Mouse (Mus musculus): ENCODE data around the gene Rab27a. TPM values are rescaled to one million over a fixed set of nuclear protein-coding genes. Genes with fewer than 3 reads are reported as not detected.

The Rab27a gene
- total RNA-seq, 1 experiment = 4.6 TPM

- in situ Hi-C loops (cut with MboI; ENCODE audit: low sequenced_read_pairs in 2 of 2, unreplicated experiment in 2 of 2) = no loop called here
- Histone ChIP-seq H3K4me1 (ENCODE audit: control insufficient read depth in 2 of 2, insufficient read depth in 2 of 2, low read length in 2 of 2, poor library complexity in 1 of 2) (peaks cover 2 to 6% of the 10 kb centered on the region in 2 experiments; a peak in 2 of 4 replicates), H3K4me3 (ENCODE audit: insufficient read depth in 1 of 2, low read depth in 1 of 2, low read length in 2 of 2, poor library complexity in 1 of 2, severe bottlenecking in 1 of 2) (no peak overlapping the region), H3K9me3 (ENCODE audit: control insufficient read depth, insufficient read depth, low read depth, low read length) (no peaks in the 10 kb centered on the region), H3K27ac (ENCODE audit: insufficient read depth, low read depth, low read length, poor library complexity, severe bottlenecking) (no peak overlapping the region), H3K36me3 (ENCODE audit: control insufficient read depth, insufficient read depth, low read length, poor library complexity, severe bottlenecking) (peaks cover 6% of the 10 kb centered on the region; the same call in 1 of the 2 replicates), H3K9ac (ENCODE audit: insufficient read depth, low read depth, low read length, poor library complexity, severe bottlenecking) (no peak overlapping the region)
- TF ChIP-seq CHD2 (IDR thresholded peaks at IDR 0.05; ENCODE audit: low read depth, low read length) (no peak), ZC3H11A (IDR thresholded peaks at IDR 0.05; ENCODE audit: borderline replicate concordance, low read depth, low read length) (no peak), ZNF384 (IDR thresholded peaks at IDR 0.05; ENCODE audit: low read depth, low read length) (no peak), HCFC1 (IDR thresholded peaks at IDR 0.05; ENCODE audit: borderline replicate concordance, insufficient read depth, low read length) (no peak), MAFK (IDR thresholded peaks at IDR 0.05; ENCODE audit: insufficient read depth, low read depth, low read length) (no peak)
- no peak for DNase-seq (ENCODE audit: low read depth, low spot score)
Observed at GRCm38 (mm10) chr9:73001314-73002011, 43.2 kb upstream of the Rab27a start.

- Histone ChIP-seq H3K9me3 (ENCODE audit: control insufficient read depth, insufficient read depth, low read depth, low read length) (no peaks in the 10 kb centered on the region), H3K9ac (ENCODE audit: insufficient read depth, low read depth, low read length, poor library complexity, severe bottlenecking) (no peak overlapping the region), H3K4me1 (ENCODE audit: control insufficient read depth in 2 of 2, insufficient read depth in 2 of 2, low read length in 2 of 2, poor library complexity in 1 of 2) (peaks cover 0 to 5% of the 10 kb centered on the region in 2 experiments; a peak in 1 of 4 replicates), H3K4me3 (ENCODE audit: insufficient read depth in 1 of 2, low read depth in 1 of 2, low read length in 2 of 2, poor library complexity in 1 of 2, severe bottlenecking in 1 of 2) (no peak overlapping the region), H3K27ac (ENCODE audit: insufficient read depth, low read depth, low read length, poor library complexity, severe bottlenecking) (no peak overlapping the region), H3K36me3 (ENCODE audit: control insufficient read depth, insufficient read depth, low read length, poor library complexity, severe bottlenecking) (peaks cover 6% of the 10 kb centered on the region; the same call in 1 of the 2 replicates)
- in situ Hi-C loops (cut with MboI; ENCODE audit: low sequenced_read_pairs in 2 of 2, unreplicated experiment in 2 of 2) = no loop called here
- TF ChIP-seq HCFC1 (IDR thresholded peaks at IDR 0.05; ENCODE audit: borderline replicate concordance, insufficient read depth, low read length) (no peak), ZNF384 (IDR thresholded peaks at IDR 0.05; ENCODE audit: low read depth, low read length) (no peak), ZC3H11A (IDR thresholded peaks at IDR 0.05; ENCODE audit: borderline replicate concordance, low read depth, low read length) (no peak), MAFK (IDR thresholded peaks at IDR 0.05; ENCODE audit: insufficient read depth, low read depth, low read length) (no peak), CHD2 (IDR thresholded peaks at IDR 0.05; ENCODE audit: low read depth, low read length) (no peak)
- no peak for DNase-seq (ENCODE audit: low read depth, low spot score)
Observed at GRCm38 (mm10) chr9:73002177-73002576, 42.5 kb upstream of the Rab27a start.

GRCm38 (mm10) chr9:73004076-73004475, 40.6 kb upstream of the Rab27a start:
- H3K36me3 ChIP-seq (ENCODE audit: control insufficient read depth, insufficient read depth, low read length, poor library complexity, severe bottlenecking) = peaks cover 6% of the 10 kb centered on the region; the same call in 1 of the 2 replicates
- no peak for TF ChIP-seq ZC3H11A (IDR thresholded peaks at IDR 0.05; ENCODE audit: borderline replicate concordance, low read depth, low read length)
- TF ChIP-seq MAFK (IDR thresholded peaks at IDR 0.05; ENCODE audit: insufficient read depth, low read depth, low read length) = no peak
- no peak for TF ChIP-seq HCFC1 (IDR thresholded peaks at IDR 0.05; ENCODE audit: borderline replicate concordance, insufficient read depth, low read length)
- no peak for TF ChIP-seq ZNF384 (IDR thresholded peaks at IDR 0.05; ENCODE audit: low read depth, low read length)
- no peak for TF ChIP-seq CHD2 (IDR thresholded peaks at IDR 0.05; ENCODE audit: low read depth, low read length)
- no peak overlapping the region for H3K27ac ChIP-seq (ENCODE audit: insufficient read depth, low read depth, low read length, poor library complexity, severe bottlenecking)
- no peak for DNase-seq (ENCODE audit: low read depth, low spot score)
- H3K4me1 ChIP-seq (ENCODE audit: control insufficient read depth in 2 of 2, insufficient read depth in 2 of 2, low read length in 2 of 2, poor library complexity in 1 of 2) = peaks cover 0 to 5% of the 10 kb centered on the region in 2 experiments; a peak in 1 of 4 replicates
- H3K9me3 ChIP-seq (ENCODE audit: control insufficient read depth, insufficient read depth, low read depth, low read length) = no peaks in the 10 kb centered on the region
- no peak overlapping the region for H3K4me3 ChIP-seq (ENCODE audit: insufficient read depth in 1 of 2, low read depth in 1 of 2, low read length in 2 of 2, poor library complexity in 1 of 2, severe bottlenecking in 1 of 2)
- in situ Hi-C loops (cut with MboI; ENCODE audit: low sequenced_read_pairs in 2 of 2, unreplicated experiment in 2 of 2) = no loop called here
- no peak overlapping the region for H3K9ac ChIP-seq (ENCODE audit: insufficient read depth, low read depth, low read length, poor library complexity, severe bottlenecking)

GRCm38 (mm10) chr9:73005106-73005505, 39.5 kb upstream of the Rab27a start:
- in situ Hi-C loops (cut with MboI; ENCODE audit: low sequenced_read_pairs in 2 of 2, unreplicated experiment in 2 of 2) = no loop called here
- no peak overlapping the region for H3K27ac ChIP-seq (ENCODE audit: insufficient read depth, low read depth, low read length, poor library complexity, severe bottlenecking)
- no peak for DNase-seq (ENCODE audit: low read depth, low spot score)
- H3K4me3 ChIP-seq (ENCODE audit: insufficient read depth in 1 of 2, low read depth in 1 of 2, low read length in 2 of 2, poor library complexity in 1 of 2, severe bottlenecking in 1 of 2) = no peak overlapping the region
- TF ChIP-seq CHD2 (IDR thresholded peaks at IDR 0.05; ENCODE audit: low read depth, low read length) = no peak
- TF ChIP-seq ZC3H11A (IDR thresholded peaks at IDR 0.05; ENCODE audit: borderline replicate concordance, low read depth, low read length) = no peak
- TF ChIP-seq HCFC1 (IDR thresholded peaks at IDR 0.05; ENCODE audit: borderline replicate concordance, insufficient read depth, low read length) = no peak
- no peaks in the 10 kb centered on the region for H3K9me3 ChIP-seq (ENCODE audit: control insufficient read depth, insufficient read depth, low read depth, low read length)
- no peak overlapping the region for H3K9ac ChIP-seq (ENCODE audit: insufficient read depth, low read depth, low read length, poor library complexity, severe bottlenecking)
- H3K4me1 ChIP-seq (ENCODE audit: control insufficient read depth in 2 of 2, insufficient read depth in 2 of 2, low read length in 2 of 2, poor library complexity in 1 of 2) = peaks cover 0 to 5% of the 10 kb centered on the region in 2 experiments; a peak in 1 of 4 replicates
- H3K36me3 ChIP-seq (ENCODE audit: control insufficient read depth, insufficient read depth, low read length, poor library complexity, severe bottlenecking) = peaks cover 6% of the 10 kb centered on the region; the same call in 1 of the 2 replicates

All from ES-E14 (cell line).